Mouse (Mus musculus) CH12.LX (cell line): Measurements from ENCODE around the gene Pgls.

Source experiments
- CHD1 ChIP-seq: IDR thresholded peaks from 2 replicates; pipeline ENCODE4 v1.6.1; 2012; ENCODE audit warnings: low read depth, low read length, improper control_type of control experiment, inconsistent platforms
- CTCF ChIP-seq, 2 experiments: IDR thresholded peaks in 1 of 2; conservative IDR thresholded peaks in 1 of 2; 2 replicates each; pipeline ENCODE4 v1.5.1; 2011 to 2012; ENCODE audit warnings: low read depth in 2 of 2, low read length in 2 of 2, improper control_type of control experiment in 1 of 2, inconsistent platforms in 1 of 2, mild to moderate bottlenecking in 1 of 2, moderate library complexity in 1 of 2
- ELF1 ChIP-seq: IDR thresholded peaks from 2 replicates; pipeline ENCODE4 v1.6.1; 2014; ENCODE audit warnings: low read depth, mild to moderate bottlenecking, inconsistent platforms, low read length, improper control_type of control experiment
- EP300 ChIP-seq: IDR thresholded peaks from 2 replicates; pipeline ENCODE4 v1.6.1; 2011; ENCODE audit warnings: low read length, improper control_type of control experiment
- HCFC1 ChIP-seq: IDR thresholded peaks from 2 replicates; pipeline ENCODE4 v1.6.1; 2012; ENCODE audit warnings: low read depth, mild to moderate bottlenecking, inconsistent platforms, low read length, improper control_type of control experiment
- MAX ChIP-seq: IDR thresholded peaks from 2 replicates; pipeline ENCODE4 v1.6.1; 2011; ENCODE audit warnings: low read length, improper control_type of control experiment
- NRF1 ChIP-seq: IDR thresholded peaks from 2 replicates; pipeline ENCODE4 v1.6.1; 2014; ENCODE audit warnings: low read depth, mild to moderate bottlenecking, inconsistent platforms, low read length, improper control_type of control experiment, moderate library complexity
- PAX5 ChIP-seq: IDR thresholded peaks from 2 replicates; pipeline ENCODE4 v1.6.1; 2012; ENCODE audit warnings: low read length, inconsistent platforms, mixed read lengths
- POLR2A ChIP-seq: IDR thresholded peaks from 2 replicates; pipeline ENCODE4 v1.6.1; 2011; ENCODE audit warnings: low read depth, mild to moderate bottlenecking, improper control_type of control experiment, low read length
- SIN3A ChIP-seq: IDR thresholded peaks from 2 replicates; pipeline ENCODE4 v1.6.1; 2012; ENCODE audit warnings: low read length, improper control_type of control experiment, inconsistent platforms
- SMC3 ChIP-seq: IDR thresholded peaks from 2 replicates; pipeline ENCODE4 v1.6.1; 2011; ENCODE audit warnings: low read depth, low read length, improper control_type of control experiment
- ZMIZ1 ChIP-seq: IDR thresholded peaks from 2 replicates; pipeline ENCODE4 v1.6.1; 2012; ENCODE audit warnings: low read depth, mild to moderate bottlenecking, inconsistent platforms, low read length, improper control_type of control experiment
- ZNF384 ChIP-seq: IDR thresholded peaks from 2 replicates; pipeline ENCODE4 v1.6.1; 2012; ENCODE audit warnings: low read depth, low read length, improper control_type of control experiment, inconsistent platforms

DNA sequence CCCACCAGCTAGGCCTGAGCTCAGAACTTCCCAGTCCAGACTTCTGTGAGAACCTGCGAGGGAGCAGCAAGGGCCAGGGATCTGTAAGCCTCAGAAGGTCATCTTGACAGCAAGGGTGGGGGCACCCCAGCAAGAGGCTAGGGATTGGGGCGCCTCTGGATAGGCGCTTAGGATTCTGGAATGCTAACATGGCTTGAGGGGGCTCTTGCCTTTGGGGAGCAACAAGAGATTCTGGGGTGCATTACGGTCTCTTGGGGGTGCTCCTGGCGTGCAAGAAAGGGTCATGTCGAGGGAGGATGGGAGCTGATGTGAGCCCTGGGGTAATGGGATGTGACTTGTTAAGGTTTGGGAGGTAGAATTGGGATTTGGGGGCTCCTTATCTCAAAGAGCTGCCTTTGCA lies 23.0 kb upstream of the Pgls start:
- TF ChIP-seq EP300, result no peak
- TF ChIP-seq SMC3, result no peak
- no peak for TF ChIP-seq CTCF (conservative IDR thresholded peaks at IDR 0.05 in 1 of 2, IDR thresholded peaks at IDR 0.05 in 1 of 2; ENCODE audit: low read depth in 2 of 2, low read length in 2 of 2)
- no peak for TF ChIP-seq ELF1
- TF ChIP-seq MAX, result no peak
- no peak for TF ChIP-seq PAX5
- no peak for TF ChIP-seq ZNF384
- TF ChIP-seq NRF1, result no peak
- no peak for TF ChIP-seq POLR2A
- TF ChIP-seq ZMIZ1, result no peak
- TF ChIP-seq SIN3A, result no peak
- no peak for TF ChIP-seq HCFC1
- TF ChIP-seq CHD1, result no peak
